Mouse (Mus musculus) liver, postnatal 0 days (tissue): Measurements from ENCODE around the gene Actr3b. TPM values are rescaled to one million over a fixed set of nuclear protein-coding genes. Genes with fewer than 3 reads are reported as not detected.

Experiments
- ATAC-seq: fragments of 200-750 bp; cut with Nextera tagmentation; 2 replicates; pipeline ENCODE4 v1.8.0; 2017; ENCODE audit warnings: mild to moderate bottlenecking, moderate library complexity
- DNase-seq: peaks from one replicate; pipeline ENCODE4 v3.0.0-alpha.2; 2016
- H3K27ac ChIP-seq: fragments of 300-500 bp; sonication (generic); 2 replicates; pipeline ENCODE4 v1.5.1; 2014; ENCODE audit warnings: antibody characterized with exemption, moderate library complexity, mild to moderate bottlenecking, low read depth
- H3K27me3 ChIP-seq: fragments of 300-500 bp; sonication (generic); 2 replicates; pipeline ENCODE4 v1.6.1; 2014; ENCODE audit warnings: low read length, control low read depth, mixed read lengths; ENCODE audit not compliant: insufficient read depth
- H3K36me3 ChIP-seq: fragments of 300-500 bp; sonication (generic); replicated peaks from 2 replicates; pipeline ENCODE4 v1.6.1; 2014; ENCODE audit warnings: mild to moderate bottlenecking, control low read depth, low read length, moderate library complexity, mixed read lengths; ENCODE audit not compliant: insufficient read depth
- H3K4me1 ChIP-seq: fragments of 300-500 bp; sonication (generic); 2 replicates; pipeline ENCODE4 v1.6.1; 2014; ENCODE audit warnings: antibody characterized with exemption, mild to moderate bottlenecking, control low read depth; ENCODE audit not compliant: insufficient read depth
- H3K4me2 ChIP-seq: fragments of 300-500 bp; sonication (generic); 2 replicates; pipeline ENCODE4 v1.6.1; 2014; ENCODE audit warnings: low read depth, mild to moderate bottlenecking, low read length, moderate library complexity, mixed read lengths
- H3K4me3 ChIP-seq: fragments of 300-500 bp; sonication (generic); 2 replicates; pipeline ENCODE4 v1.5.1; 2014; ENCODE audit warnings: low read depth, low read length
- H3K9ac ChIP-seq: fragments of 300-500 bp; sonication (generic); replicated peaks from 2 replicates; pipeline ENCODE4 v1.6.1; 2014; ENCODE audit warnings: mild to moderate bottlenecking, moderate library complexity
- H3K9me3 ChIP-seq: fragments of 300-500 bp; sonication (generic); 2 replicates; pipeline ENCODE4 v1.6.1; 2016; ENCODE audit warnings: mild to moderate bottlenecking, control low read depth, low read length, mixed read lengths
- CTCF ChIP-seq: sonication (generic); IDR thresholded peaks from 2 replicates; pipeline ENCODE4 v1.5.1; 2016; ENCODE audit warnings: antibody characterized with exemption, low read depth
- EP300 ChIP-seq: IDR thresholded peaks from 2 replicates; pipeline ENCODE4 v1.6.1; 2016; ENCODE audit warnings: antibody characterized with exemption, low read depth, mild to moderate bottlenecking
- WGBS: fragments of 180-500 bp; shearing (Covaris S2); extraction: QIAGEN DNeasy Blood & Tissue Kit; methylation state at CpG from one replicate; pipeline ENCODE4 v1.1.7; 2014; ENCODE audit not compliant: insufficient replicate concordance; 5-methylcytosine and 5-hydroxymethylcytosine counted together
- polyA plus RNA-seq: library from polyadenylated mRNA; unstranded; fragments of >200 nt; fragmentation: Nextera tagmentation; extraction: Ambion mirVana; gene quantifications from 2 replicates; pipeline ENCODE4 v1.2.1, GENCODE M21; 2015

The Actr3b gene
- polyA plus RNA-seq, 1 experiment from 2014 or later = 0.68 TPM

DNA sequence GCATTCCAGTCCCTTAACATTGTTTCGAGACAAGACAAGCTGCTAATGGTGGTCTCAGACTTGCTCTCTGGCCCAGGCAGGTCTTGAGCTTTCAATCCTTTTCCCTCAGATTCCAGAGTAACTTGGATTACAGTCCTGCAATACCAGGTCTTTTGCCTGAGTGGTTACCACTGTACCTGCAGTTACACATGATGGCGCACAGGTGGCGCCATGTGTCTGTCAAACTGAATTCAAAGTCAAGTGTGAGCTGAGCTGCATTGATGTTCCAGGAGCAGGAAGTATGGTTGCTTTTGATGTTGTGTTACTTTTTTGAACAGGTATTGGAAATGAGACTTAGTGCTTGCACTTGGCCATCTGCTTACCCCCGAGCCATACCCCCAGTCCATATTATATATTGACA lies 79.6 kb downstream of the Actr3b start:
- Histone ChIP-seq H3K27me3 (no peaks in the 10 kb centered on the region), H3K4me2 (no peak overlapping the region), H3K27ac (no peak overlapping the region), H3K4me3 (no peak overlapping the region), H3K36me3 (no peaks in the 10 kb centered on the region), H3K9me3 (no peaks in the 10 kb centered on the region), H3K4me1 (no peaks in the 10 kb centered on the region), H3K9ac (no peak overlapping the region)
- WGBS = 25% methylated on average over 4 of the region's 4 CpGs
- TF ChIP-seq CTCF (peak; percentile 87), EP300 (no peak)
- ATAC-seq (no peak), DNase-seq (peak; percentile 21)

DNA sequence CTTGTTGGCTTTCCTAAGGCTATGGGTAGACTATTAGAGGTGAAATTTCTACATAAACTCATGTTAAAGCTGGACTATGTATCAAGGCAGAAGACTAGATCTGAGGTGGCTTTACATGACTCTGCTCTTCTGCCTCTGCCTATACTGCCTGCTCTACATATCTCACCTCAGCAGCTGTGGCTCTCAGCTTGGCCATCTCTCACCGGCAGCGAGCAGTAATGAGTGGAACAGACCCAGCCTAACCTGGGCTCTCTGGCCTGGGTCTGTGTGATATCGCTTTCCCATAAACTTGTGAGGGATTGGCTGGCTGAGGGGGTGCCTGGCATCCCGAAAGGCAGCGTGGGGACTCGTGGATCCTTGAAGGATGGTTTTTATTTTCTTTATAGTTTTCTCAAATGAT lies 86.8 kb downstream of the Actr3b start:
- 79% methylated on average over 6 of the region's 6 CpGs for WGBS
- no peak overlapping the region for H3K27ac ChIP-seq
- H3K36me3 ChIP-seq = no peaks in the 10 kb centered on the region
- TF ChIP-seq EP300 = no peak
- TF ChIP-seq CTCF = no peak
- no peak for ATAC-seq
- H3K27me3 ChIP-seq = no peaks in the 10 kb centered on the region
- H3K4me3 ChIP-seq = no peak overlapping the region
- no peak overlapping the region for H3K9ac ChIP-seq
- H3K9me3 ChIP-seq = no peaks in the 10 kb centered on the region
- no peak overlapping the region for H3K4me2 ChIP-seq
- no peak for DNase-seq
- no peaks in the 10 kb centered on the region for H3K4me1 ChIP-seq

DNA sequence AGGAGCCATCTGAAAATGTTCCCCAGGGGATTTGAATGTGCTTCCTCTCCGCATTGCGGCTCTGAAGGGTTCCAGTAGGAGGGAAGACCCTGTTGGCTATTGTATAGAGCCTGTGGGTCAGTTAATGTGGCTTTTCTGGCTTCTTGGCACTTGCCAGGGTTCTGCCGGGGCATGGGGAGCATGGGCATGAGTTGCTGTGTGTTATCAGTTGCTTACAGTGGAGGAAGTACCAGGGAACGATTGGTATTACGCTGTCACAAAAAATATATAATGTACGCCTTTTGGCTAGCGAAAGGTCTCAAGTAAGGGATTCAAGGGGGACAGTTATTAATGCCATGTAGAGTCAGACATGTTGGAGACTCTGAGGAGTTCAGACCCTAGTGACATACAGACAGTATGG lies 87.4 kb downstream of the Actr3b start:
- Histone ChIP-seq H3K9me3 (no peaks in the 10 kb centered on the region), H3K9ac (no peak overlapping the region), H3K36me3 (no peaks in the 10 kb centered on the region), H3K27me3 (no peaks in the 10 kb centered on the region), H3K27ac (no peak overlapping the region), H3K4me3 (no peak overlapping the region), H3K4me2 (no peak overlapping the region), H3K4me1 (no peaks in the 10 kb centered on the region)
- ATAC-seq (no peak), DNase-seq (no peak)
- 73% methylated on average over 7 of the region's 7 CpGs for WGBS
- TF ChIP-seq EP300 = no peak
- TF ChIP-seq CTCF = no peak

DNA sequence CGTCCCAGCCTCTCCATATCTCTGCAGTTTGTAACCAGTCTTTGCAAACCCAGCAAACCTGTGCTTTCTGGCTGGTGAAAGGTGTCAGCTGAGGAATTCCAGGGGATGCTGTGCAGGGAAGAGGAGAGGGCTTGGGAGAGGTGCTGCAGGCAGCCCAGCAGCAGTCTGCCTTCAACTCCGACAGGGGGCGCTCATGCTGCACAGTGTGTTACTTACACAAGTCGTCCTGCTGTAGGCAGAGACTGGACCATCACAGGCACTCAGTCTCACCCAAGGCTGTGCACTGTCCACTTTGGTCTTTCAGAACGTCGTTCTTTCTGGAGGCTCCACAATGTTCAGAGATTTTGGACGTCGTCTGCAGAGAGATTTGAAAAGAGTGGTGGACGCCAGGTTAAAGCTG lies 88.3 kb downstream of the Actr3b start:
- H3K27me3 ChIP-seq = no peaks in the 10 kb centered on the region
- no peak overlapping the region for H3K9ac ChIP-seq
- no peaks in the 10 kb centered on the region for H3K9me3 ChIP-seq
- DNase-seq (peak; percentile 35), ATAC-seq (no peak)
- H3K36me3 ChIP-seq = no peaks in the 10 kb centered on the region
- H3K27ac ChIP-seq = no peak overlapping the region
- 48% methylated on average over 9 of the region's 9 CpGs for WGBS
- TF ChIP-seq CTCF = peak; percentile 48
- TF ChIP-seq EP300 = no peak
- no peak overlapping the region for H3K4me3 ChIP-seq
- no peak overlapping the region for H3K4me2 ChIP-seq
- H3K4me1 ChIP-seq = no peaks in the 10 kb centered on the region

DNA sequence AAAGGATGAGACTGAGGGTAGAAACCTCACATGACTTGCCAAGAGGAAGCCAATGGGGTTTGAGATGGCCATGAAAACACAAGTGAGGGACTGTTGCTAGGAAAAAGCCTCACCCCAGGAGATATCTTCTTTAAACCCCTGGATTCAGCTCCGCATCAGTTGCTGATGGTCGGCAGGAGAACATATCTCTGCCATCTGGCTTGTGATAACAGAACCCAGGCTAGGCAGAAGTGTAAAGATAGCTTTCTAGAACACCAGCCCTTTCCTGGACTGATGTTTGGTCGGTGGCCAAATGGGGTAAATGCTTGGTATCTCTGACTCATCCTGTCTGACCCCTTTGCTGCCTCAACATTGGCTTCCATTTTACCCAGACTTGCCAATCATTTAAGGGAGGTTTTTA lies 106.4 kb downstream of the Actr3b start:
- no peaks in the 10 kb centered on the region for H3K36me3 ChIP-seq
- ATAC-seq = no peak
- no peak for DNase-seq
- WGBS = 60% methylated on average over 3 of the region's 3 CpGs
- TF ChIP-seq CTCF (no peak), EP300 (no peak)
- H3K27ac ChIP-seq = no peak overlapping the region
- H3K27me3 ChIP-seq = no peaks in the 10 kb centered on the region
- no peaks in the 10 kb centered on the region for H3K4me1 ChIP-seq
- H3K9ac ChIP-seq = no peak overlapping the region
- H3K4me3 ChIP-seq = no peak overlapping the region
- no peak overlapping the region for H3K4me2 ChIP-seq
- no peaks in the 10 kb centered on the region for H3K9me3 ChIP-seq

DNA sequence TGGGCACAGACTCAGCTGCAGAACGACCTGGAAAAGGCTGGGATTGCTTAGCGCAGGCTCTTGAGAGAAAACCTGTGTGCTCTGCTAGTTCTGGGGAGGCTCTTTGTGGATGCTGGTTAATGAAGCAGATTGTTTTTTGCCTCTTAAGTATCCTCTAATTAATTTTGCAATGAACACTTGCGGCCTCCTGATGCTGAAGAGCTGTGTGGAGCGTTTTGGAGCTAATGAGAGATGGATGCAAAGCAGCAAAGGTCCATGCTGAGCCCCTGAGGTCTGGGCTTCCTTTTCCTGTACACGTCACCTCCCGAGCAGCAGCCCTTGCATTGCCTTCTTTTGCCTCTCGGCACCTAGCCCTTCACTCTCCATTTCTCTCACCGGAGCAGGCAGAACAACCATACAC lies 110.1 kb downstream of the Actr3b start:
- no peaks in the 10 kb centered on the region for H3K9me3 ChIP-seq
- H3K4me3 ChIP-seq = no peak overlapping the region
- H3K27me3 ChIP-seq = no peaks in the 10 kb centered on the region
- H3K9ac ChIP-seq = no peak overlapping the region
- no peaks in the 10 kb centered on the region for H3K4me1 ChIP-seq
- TF ChIP-seq CTCF = no peak
- no peak overlapping the region for H3K27ac ChIP-seq
- no peak for ATAC-seq
- H3K4me2 ChIP-seq = no peak overlapping the region
- WGBS = 72% methylated on average over 8 of the region's 8 CpGs
- DNase-seq = no peak
- no peaks in the 10 kb centered on the region for H3K36me3 ChIP-seq

DNA sequence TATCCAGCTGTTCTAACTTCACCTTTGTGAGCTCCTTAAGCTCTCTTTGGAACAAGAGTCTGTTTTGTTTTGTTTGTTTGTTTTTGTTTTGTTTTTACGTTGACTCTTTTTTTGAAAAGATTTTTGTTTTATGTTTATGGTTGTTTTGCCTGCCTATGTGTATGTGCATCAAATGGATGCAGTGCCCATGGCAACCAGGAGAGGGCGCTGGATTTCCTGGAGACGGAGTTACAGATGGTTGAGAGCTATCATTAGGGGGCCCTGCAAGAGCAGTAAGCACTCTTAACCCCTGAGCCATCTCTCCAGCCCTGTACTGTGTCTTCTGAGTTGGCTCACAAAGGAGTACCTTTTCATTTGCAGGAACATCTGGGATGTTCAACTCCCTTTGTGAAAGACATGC lies 110.8 kb downstream of the Actr3b start:
- no peak overlapping the region for H3K4me3 ChIP-seq
- no peak overlapping the region for H3K4me2 ChIP-seq
- no peaks in the 10 kb centered on the region for H3K36me3 ChIP-seq
- H3K4me1 ChIP-seq = no peaks in the 10 kb centered on the region
- TF ChIP-seq CTCF = 0 out of 2 replicates have a peak, but pooled peaks have one; percentile 9
- TF ChIP-seq EP300 = no peak
- ATAC-seq (no peak), DNase-seq (no peak)
- no peak overlapping the region for H3K27ac ChIP-seq
- H3K9ac ChIP-seq = no peak overlapping the region
- H3K27me3 ChIP-seq = no peaks in the 10 kb centered on the region
- H3K9me3 ChIP-seq = no peaks in the 10 kb centered on the region
- 44% methylated on average over 3 of the region's 3 CpGs for WGBS
